Mouse (Mus musculus) urinary bladder, adult 18-20 months (tissue): ENCODE data around the gene Atp6v1a.

Source experiments
- DNase-seq, 2 experiments: peaks; one replicate each; pipeline ENCODE4 v3.0.0; 2022; ENCODE audit warnings: low spot score in 2 of 2, mixed read lengths in 2 of 2

Atp6v1a gene

GRCm38 (mm10) chr16:44139536-44140185 lies at the start of gene Atp6v1a, which contains the start of gene Naa50:
TSS of gene Atp6v1a (minus strand) at chr16:44139705.
TSS of gene Naa50 (plus strand) at chr16:44139830.
- peak; percentile 86 to 87 for DNase-seq

- no peak for DNase-seq
These were observed 49.3 kb upstream of the Atp6v1a start for GRCm38 (mm10) chr16:44188766-44189165.

- DNase-seq: no peak
These were observed 47.7 kb upstream of the Atp6v1a start for GRCm38 (mm10) chr16:44187172-44187571.

- DNase-seq: no peak
These were observed 45.3 kb upstream of the Atp6v1a start for GRCm38 (mm10) chr16:44184769-44185168.

- no peak for DNase-seq
These were observed 43.1 kb upstream of the Atp6v1a start for GRCm38 (mm10) chr16:44182597-44182996.

GRCm38 (mm10) chr16:44178555-44178954 lies 39.0 kb upstream of the Atp6v1a start:
- DNase-seq: no peak

GRCm38 (mm10) chr16:44176511-44176910 lies 37.0 kb upstream of the Atp6v1a start:
- DNase-seq: no peak

- no peak for DNase-seq
These were observed 35.5 kb upstream of the Atp6v1a start for GRCm38 (mm10) chr16:44175001-44175400.

- no peak for DNase-seq
These were observed 34.5 kb upstream of the Atp6v1a start for GRCm38 (mm10) chr16:44173966-44174530.

GRCm38 (mm10) chr16:44173155-44173941 lies 33.8 kb upstream of the Atp6v1a start, which contains the start of gene Usf3:
TSS of gene Usf3 (plus strand) at chr16:44173246.
- DNase-seq: peak; percentile 46 to 65

GRCm38 (mm10) chr16:44172297-44173154 lies 33.0 kb upstream of the Atp6v1a start:
- peak; percentile 89 to 99 for DNase-seq

GRCm38 (mm10) chr16:44168990-44169389 lies 29.5 kb upstream of the Atp6v1a start:
- no peak for DNase-seq

GRCm38 (mm10) chr16:44165182-44165581 lies 25.7 kb upstream of the Atp6v1a start:
- no peak for DNase-seq

- no peak for DNase-seq
These were observed 24.3 kb upstream of the Atp6v1a start for GRCm38 (mm10) chr16:44163831-44164230.

GRCm38 (mm10) chr16:44159325-44159724 lies 19.8 kb upstream of the Atp6v1a start:
- no peak for DNase-seq

- DNase-seq: no peak
These were observed 15.1 kb upstream of the Atp6v1a start for GRCm38 (mm10) chr16:44154497-44155057.

GRCm38 (mm10) chr16:44149002-44149767 lies 9.7 kb upstream of the Atp6v1a start:
- DNase-seq: no peak

- no peak for DNase-seq
These were observed 2.0 kb upstream of the Atp6v1a start for GRCm38 (mm10) chr16:44141483-44141882.

GRCm38 (mm10) chr16:44140186-44140787 lies 782 bp upstream of the Atp6v1a start:
- DNase-seq: peak; percentile 68 to 84

- peak; percentile 83 to 84 for DNase-seq
These were observed 448 bp downstream of the Atp6v1a start for GRCm38 (mm10) chr16:44138979-44139535.
